Mouse (Mus musculus) kidney, embryonic 14.5 days (tissue): ENCODE results near the gene Ap4m1. TPM values are rescaled to one million over a fixed set of nuclear protein-coding genes. Genes with fewer than 3 reads are reported as not detected.
A peak's percentile ranks its signal among the peaks of the same experiment; 100 is the strongest.

Experiments
- ATAC-seq: fragments of 200-750 bp; cut with Nextera tagmentation; 2 replicates; pipeline ENCODE4 v1.8.0; 2017; ENCODE audit warnings: moderate number of reproducible peaks, mild to moderate bottlenecking, moderate TSS enrichment, moderate library complexity; ENCODE audit not compliant: low FRiP score, low TSS enrichment
- H3K27ac ChIP-seq: fragments of 300-500 bp; sonication (generic); 2 replicates; pipeline ENCODE4 v1.5.1; 2014; ENCODE audit warnings: low read depth, mild to moderate bottlenecking, low read length, moderate library complexity, mixed read lengths
- H3K27me3 ChIP-seq: fragments of 300-500 bp; sonication (generic); 2 replicates; pipeline ENCODE4 v1.6.1; 2014; ENCODE audit warnings: mild to moderate bottlenecking, low read length; ENCODE audit not compliant: control insufficient read depth, insufficient read depth
- H3K36me3 ChIP-seq: fragments of 300-500 bp; sonication (generic); 2 replicates; pipeline ENCODE4 v1.6.1; 2014; ENCODE audit warnings: low read length, mixed read lengths; ENCODE audit not compliant: control insufficient read depth, insufficient read depth
- H3K4me1 ChIP-seq: fragments of 300-500 bp; sonication (generic); 2 replicates; pipeline ENCODE4 v1.6.1; 2014; ENCODE audit warnings: low read length, mixed read lengths; ENCODE audit not compliant: control insufficient read depth, insufficient read depth
- H3K4me2 ChIP-seq: fragments of 300-500 bp; sonication (generic); replicated peaks from 2 replicates; pipeline ENCODE4 v1.6.1; 2014; ENCODE audit warnings: low read depth, mild to moderate bottlenecking, low read length
- H3K4me3 ChIP-seq: fragments of 300-500 bp; sonication (generic); 2 replicates; pipeline ENCODE4 v1.5.1; 2014; ENCODE audit warnings: mild to moderate bottlenecking, low read length
- H3K9ac ChIP-seq: fragments of 300-500 bp; sonication (generic); 2 replicates; pipeline ENCODE4 v1.6.1; 2014; ENCODE audit warnings: low read depth, mild to moderate bottlenecking, low read length, moderate library complexity
- H3K9me3 ChIP-seq: fragments of 300-500 bp; sonication (generic); 2 replicates; pipeline ENCODE4 v1.6.1; 2016; ENCODE audit warnings: low read length; ENCODE audit not compliant: control insufficient read depth
- WGBS: fragments of 180-500 bp; shearing (Covaris S2); extraction: QIAGEN DNeasy Blood & Tissue Kit; methylation state at CpG from one replicate; pipeline ENCODE4 v1.1.7; 2014; 5-methylcytosine and 5-hydroxymethylcytosine counted together
- polyA plus RNA-seq: library from polyadenylated mRNA; unstranded; fragments of >200 nt; fragmentation: Nextera tagmentation; extraction: Ambion mirVana; gene quantifications from 2 replicates; pipeline ENCODE4 v1.2.1, GENCODE M21; 2014

Gene Ap4m1
- polyA plus RNA-seq, 1 experiment from 2014 or later: 22.6 TPM

DNA sequence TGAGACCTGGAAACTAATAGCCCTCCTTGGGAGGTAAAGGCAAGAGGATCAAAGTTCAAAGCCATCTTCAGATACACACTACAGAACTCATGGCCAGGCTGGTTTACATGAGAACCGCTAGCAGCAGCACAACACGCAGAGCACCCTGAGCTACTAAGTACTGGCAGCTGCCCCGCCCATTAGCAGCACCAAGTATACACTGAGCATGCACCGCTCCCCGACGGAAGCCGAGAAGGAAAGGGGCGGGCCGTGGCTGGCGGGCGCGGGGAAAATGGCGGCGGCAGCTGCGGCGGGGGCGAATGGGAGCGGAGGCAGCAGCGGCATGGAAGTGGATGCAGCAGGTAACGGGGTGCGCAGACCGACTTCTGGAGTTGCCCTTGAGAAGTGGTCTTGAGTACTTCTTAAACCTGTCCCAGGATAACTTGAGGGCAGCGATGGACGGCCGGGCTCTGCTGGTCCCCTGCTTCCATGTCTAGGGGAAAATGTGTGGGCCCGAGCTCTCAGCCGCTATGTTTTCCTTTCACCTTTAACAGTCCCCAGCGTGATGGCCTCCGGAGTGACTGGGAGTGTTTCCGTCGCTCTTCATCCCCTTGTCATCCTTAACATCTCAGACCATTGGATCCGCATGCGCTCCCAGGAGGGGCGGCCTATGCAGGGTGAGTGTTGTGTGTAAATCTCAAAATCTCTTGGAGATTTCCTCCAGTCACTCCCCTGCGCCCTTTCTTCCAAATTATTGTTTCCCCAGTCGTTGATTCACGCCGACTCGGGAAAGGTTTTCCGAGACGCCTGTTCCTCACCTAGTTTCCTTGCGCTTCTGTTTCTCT is 10.7 kb upstream of the Ap4m1 start, which contains the start of gene Cops6:
Cops6 (plus strand) TSS at position 230 of the 824 bp plus-strand sequence.
- Histone ChIP-seq H3K27ac (peak within 1 kb of the TSS; percentile 25; the same call in 1 of the 2 replicates), H3K4me3 (peak within 1 kb of the TSS; percentile 84), H3K4me1 (peaks cover 11% of the 10 kb centered on the region; the same call in 1 of the 2 replicates), H3K9ac (peak within 1 kb of the TSS; percentile 89), H3K9me3 (no peaks in the 10 kb centered on the region), H3K4me2 (peak within 1 kb of the TSS; percentile 71), H3K36me3 (peaks cover 36% of the 10 kb centered on the region), H3K27me3 (no peaks in the 10 kb centered on the region)
- peak; percentile 94 for ATAC-seq
- WGBS: under 1% methylated on average over 42 of the region's 42 CpGs

DNA sequence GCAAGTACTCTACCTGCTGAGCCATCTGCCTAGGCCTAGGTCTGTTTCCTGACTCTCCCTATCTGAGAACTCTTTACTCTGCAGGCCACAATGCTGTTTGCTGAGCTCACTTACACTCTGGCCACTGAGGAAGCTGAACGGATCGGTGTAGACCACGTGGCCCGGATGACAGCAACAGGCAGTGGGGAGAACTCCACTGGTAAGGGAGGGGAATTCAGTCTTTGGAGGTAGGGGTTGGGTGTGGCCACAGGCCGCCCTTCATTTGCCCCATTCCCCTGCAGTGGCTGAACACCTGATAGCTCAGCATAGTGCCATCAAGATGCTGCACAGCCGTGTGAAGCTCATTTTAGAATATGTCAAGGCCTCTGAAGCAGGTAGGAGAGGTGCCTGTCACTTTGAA is 8.8 kb upstream of the Ap4m1 start:
- Histone ChIP-seq H3K4me1 (peaks cover 11% of the 10 kb centered on the region; the same call in 1 of the 2 replicates), H3K4me3 (no peak overlapping the region), H3K36me3 (peaks cover 55% of the 10 kb centered on the region), H3K9ac (no peak overlapping the region), H3K9me3 (no peaks in the 10 kb centered on the region), H3K4me2 (no peak overlapping the region), H3K27me3 (no peaks in the 10 kb centered on the region), H3K27ac (no peak overlapping the region)
- 66% methylated on average over 6 of the region's 6 CpGs for WGBS
- no peak for ATAC-seq

DNA sequence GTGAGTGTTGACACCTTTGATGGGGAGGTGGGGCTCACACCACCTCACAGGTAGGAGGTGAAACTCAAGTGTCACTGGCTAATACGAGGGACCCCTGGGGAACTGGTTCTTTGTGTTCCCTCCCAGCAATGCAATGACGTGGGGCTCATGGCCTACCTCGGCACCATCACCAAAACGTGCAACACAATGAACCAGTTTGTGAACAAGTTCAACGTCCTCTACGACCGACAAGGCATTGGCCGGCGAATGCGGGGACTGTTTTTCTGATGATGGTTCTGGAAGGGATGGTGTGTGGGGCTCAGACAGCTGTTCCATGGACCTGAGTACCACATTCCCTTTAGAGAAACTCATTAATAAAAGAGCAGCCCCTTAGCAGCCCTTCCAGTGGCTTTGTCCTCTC is 8.2 kb upstream of the Ap4m1 start:
- Histone ChIP-seq H3K4me3 (no peak overlapping the region), H3K9me3 (no peaks in the 10 kb centered on the region), H3K27me3 (no peaks in the 10 kb centered on the region), H3K27ac (no peak overlapping the region), H3K4me1 (peaks cover 11% of the 10 kb centered on the region; the same call in 1 of the 2 replicates), H3K9ac (no peak overlapping the region), H3K4me2 (no peak overlapping the region), H3K36me3 (peaks cover 61% of the 10 kb centered on the region)
- ATAC-seq: no peak
- WGBS: 72% methylated on average over 10 of the region's 10 CpGs

DNA sequence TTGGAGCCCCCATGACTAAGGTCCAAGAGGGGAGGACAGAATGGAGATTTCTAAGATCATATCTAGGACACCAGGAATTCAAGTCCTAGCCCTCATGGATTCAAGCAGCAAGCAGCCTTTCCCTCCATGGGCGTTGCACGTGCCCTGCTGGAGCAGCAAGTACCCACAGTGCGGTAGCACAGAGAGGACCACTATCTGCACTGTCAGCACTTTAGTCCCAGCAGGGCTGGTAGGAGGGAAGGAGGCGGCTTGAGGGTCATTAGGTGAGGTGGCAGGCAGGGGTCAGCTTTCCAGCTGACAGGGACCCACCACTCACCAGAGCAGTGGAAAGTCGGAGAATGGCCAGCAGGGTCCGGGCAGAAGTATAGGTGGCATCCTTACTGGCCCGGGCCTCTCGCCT is 6.2 kb upstream of the Ap4m1 start:
- H3K9ac ChIP-seq: no peak overlapping the region
- H3K4me1 ChIP-seq: peaks cover 19% of the 10 kb centered on the region
- H3K9me3 ChIP-seq: no peaks in the 10 kb centered on the region
- 68% methylated on average over 8 of the region's 8 CpGs for WGBS
- peaks cover 74% of the 10 kb centered on the region for H3K36me3 ChIP-seq
- H3K27me3 ChIP-seq: no peaks in the 10 kb centered on the region
- ATAC-seq: no peak
- H3K4me3 ChIP-seq: no peak overlapping the region
- H3K27ac ChIP-seq: no peak overlapping the region
- H3K4me2 ChIP-seq: no peak overlapping the region

DNA sequence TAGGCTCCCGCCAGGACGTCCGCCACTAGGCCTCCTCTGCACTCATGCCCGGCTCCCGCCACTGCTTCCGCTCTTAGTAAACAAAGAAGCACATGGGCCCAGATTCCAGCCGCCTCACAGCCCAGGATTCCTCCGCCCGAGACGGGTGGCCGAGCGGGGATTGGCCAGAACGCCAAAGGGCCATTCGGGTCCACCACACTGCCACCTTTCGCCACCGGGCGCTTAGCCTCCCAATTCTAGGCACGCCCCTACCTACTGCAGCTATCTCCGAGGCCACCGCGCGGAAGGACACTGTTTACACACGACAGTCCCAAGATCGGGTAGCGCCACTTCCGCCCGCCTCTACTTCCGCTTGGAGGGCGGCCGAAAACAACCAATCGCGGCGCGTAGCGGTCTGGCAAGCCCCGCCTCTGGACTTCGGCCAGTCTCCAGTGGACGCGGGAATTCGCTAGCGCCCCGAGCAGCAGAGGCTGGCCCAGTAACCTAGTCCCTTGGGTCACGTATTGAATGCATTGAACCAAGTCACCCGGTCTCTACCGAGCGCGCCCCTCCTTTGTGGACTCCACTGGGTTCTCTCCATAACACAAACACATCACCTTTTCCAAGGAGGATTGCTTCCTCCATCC is 753 bp upstream of the Ap4m1 start:
- peak overlapping the region; percentile 98 for H3K27ac ChIP-seq
- H3K36me3 ChIP-seq: peaks cover 63% of the 10 kb centered on the region
- peak; percentile 90 for ATAC-seq
- H3K4me1 ChIP-seq: peaks cover 8% of the 10 kb centered on the region
- no peaks in the 10 kb centered on the region for H3K9me3 ChIP-seq
- peak overlapping the region; percentile 82 for H3K4me3 ChIP-seq
- under 1% methylated on average over 47 of the region's 47 CpGs for WGBS
- no peaks in the 10 kb centered on the region for H3K27me3 ChIP-seq
- H3K4me2 ChIP-seq: peak overlapping the region; percentile 80
- H3K9ac ChIP-seq: peak overlapping the region; percentile 89

DNA sequence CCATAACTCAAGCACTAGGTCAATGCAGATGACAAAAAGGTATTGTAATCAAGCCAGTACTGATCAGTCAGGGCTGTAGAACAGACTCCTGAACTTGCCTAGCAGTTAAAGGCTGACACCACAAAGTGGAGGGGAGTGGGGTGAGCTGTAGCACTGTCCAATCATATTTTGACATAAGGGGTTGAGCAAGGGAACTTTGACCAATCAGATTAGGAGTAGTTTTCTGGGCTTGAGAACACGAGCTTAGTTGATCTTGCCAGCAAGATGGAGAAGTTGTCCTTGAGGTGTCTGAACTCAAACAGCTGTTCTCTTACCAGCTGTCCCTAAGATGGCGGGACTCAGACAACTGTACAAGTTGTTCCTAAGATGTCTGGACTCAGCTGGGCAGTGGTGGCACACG is 1.4 kb downstream of the Ap4m1 start:
- no peaks in the 10 kb centered on the region for H3K9me3 ChIP-seq
- peaks cover 8% of the 10 kb centered on the region for H3K4me1 ChIP-seq
- peaks cover 61% of the 10 kb centered on the region for H3K36me3 ChIP-seq
- ATAC-seq: no peak
- H3K27ac ChIP-seq: no peak overlapping the region
- no peak overlapping the region; the same call in 1 of the 2 replicates for H3K4me2 ChIP-seq
- no peak overlapping the region for H3K9ac ChIP-seq
- no peaks in the 10 kb centered on the region for H3K27me3 ChIP-seq
- no peak overlapping the region for H3K4me3 ChIP-seq
- 77% methylated on average over 3 of the region's 3 CpGs for WGBS

DNA sequence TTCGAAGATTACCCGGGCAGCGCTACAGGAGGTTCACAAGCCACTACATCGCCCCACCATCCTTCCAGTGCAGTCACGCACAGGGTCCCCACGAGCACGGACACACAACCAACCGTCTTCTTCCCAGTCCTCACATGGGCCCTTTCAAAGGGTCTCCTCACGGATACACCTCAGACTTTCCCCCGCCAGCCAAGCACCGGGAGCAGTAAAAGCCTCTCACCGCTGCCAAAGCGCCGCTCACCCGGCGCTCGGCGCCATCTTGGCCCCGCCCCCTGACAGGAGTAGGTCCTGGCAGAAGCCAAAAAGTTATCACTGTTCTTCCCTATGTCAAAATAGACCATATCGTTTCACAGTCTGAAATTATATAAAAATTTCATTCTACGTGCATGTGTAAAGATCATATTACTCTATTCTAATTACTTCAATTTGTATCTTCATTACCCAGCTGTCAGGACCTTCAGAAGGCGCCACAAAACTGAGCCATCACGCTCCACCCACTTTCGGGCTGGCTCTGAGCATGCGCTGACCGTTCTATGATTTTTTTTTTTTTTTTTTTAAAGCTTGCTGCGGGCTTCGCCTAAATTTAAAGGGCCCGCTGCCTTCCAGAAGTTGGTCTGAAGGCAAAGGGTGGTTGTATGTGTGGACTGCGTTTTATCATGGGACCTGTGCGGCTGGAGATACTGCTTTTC is 15.3 kb downstream of the Ap4m1 start, which contains the start of the genes Taf6 and Cnpy4:
Taf6 (minus strand) TSS at position 502 of the 689 bp plus-strand sequence.
Cnpy4 (plus strand) TSS at position 536 of the 689 bp plus-strand sequence.
- peak within 1 kb of the TSS; percentile 80 for H3K4me2 ChIP-seq
- under 1% methylated on average over 31 of the region's 31 CpGs for WGBS
- H3K27ac ChIP-seq: peak within 1 kb of the TSS; percentile 53; the same call in 1 of the 2 replicates
- ATAC-seq: peak; percentile 84
- H3K9me3 ChIP-seq: no peaks in the 10 kb centered on the region
- no peaks in the 10 kb centered on the region for H3K27me3 ChIP-seq
- H3K36me3 ChIP-seq: peaks cover 32% of the 10 kb centered on the region
- peak within 1 kb of the TSS; percentile 80 for H3K9ac ChIP-seq
- peaks cover 5% of the 10 kb centered on the region for H3K4me1 ChIP-seq
- H3K4me3 ChIP-seq: peak within 1 kb of the TSS; percentile 59

DNA sequence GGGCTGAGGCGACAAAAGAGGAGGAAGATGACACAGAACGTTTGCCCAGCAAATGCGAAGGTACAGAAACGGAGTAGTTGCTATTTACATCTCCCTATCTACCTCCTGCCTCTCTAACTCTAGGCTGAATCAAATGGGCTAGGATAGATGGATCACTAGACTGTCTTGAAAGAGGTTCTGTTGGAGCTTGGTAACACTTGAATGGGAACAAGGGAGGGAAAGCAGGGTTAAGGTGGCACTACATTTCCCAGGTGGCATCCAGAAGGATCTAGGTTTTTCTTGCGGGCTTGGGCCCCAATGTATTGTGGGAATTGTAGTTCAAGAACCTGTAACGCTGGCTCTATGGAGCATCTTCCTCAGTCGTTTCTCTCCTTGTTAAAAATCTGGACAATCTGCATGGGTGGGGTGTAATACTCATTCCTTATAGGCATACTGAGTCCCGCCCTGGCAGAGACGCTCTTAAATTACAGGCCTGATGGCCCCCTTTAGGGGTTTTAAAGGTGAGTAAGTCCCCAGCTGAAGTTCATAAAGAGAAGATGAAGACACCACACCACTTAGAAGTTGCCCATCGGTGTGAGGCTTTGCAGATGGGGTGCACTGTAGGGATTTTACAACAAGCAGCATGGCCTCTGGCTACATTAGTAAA is 16.0 kb downstream of the Ap4m1 start:
- H3K9me3 ChIP-seq: no peaks in the 10 kb centered on the region
- H3K4me2 ChIP-seq: peak overlapping the region; percentile 80
- peak; percentile 74 for ATAC-seq
- peaks cover 5% of the 10 kb centered on the region for H3K4me1 ChIP-seq
- H3K4me3 ChIP-seq: peak overlapping the region; percentile 59
- WGBS: 0% methylated on average over 10 of the region's 10 CpGs
- peaks cover 27% of the 10 kb centered on the region for H3K36me3 ChIP-seq
- H3K9ac ChIP-seq: peak overlapping the region; percentile 80
- H3K27me3 ChIP-seq: no peaks in the 10 kb centered on the region
- H3K27ac ChIP-seq: peak overlapping the region; percentile 4; the same call in 1 of the 2 replicates
